In genomic region chr1:136777263-136777980, GRCm38 (mm10) we compare ENCODE assay signal across 12 mouse cellular contexts.
DNase-seq lines count a peak whose midpoint lies in the region; ATAC-seq and TF ChIP-seq lines count a peak whose summit lies in the region.
"Had no signal": no experiment of that assay in that cellular context is flagged by ENCODE, and none has a peak within 500 bp of the region (broad histone marks: within the 10 kb centered on the region; RNA-seq: fewer than 3 reads in every experiment).

No protein-coding gene starts in this region.

- no peak overlapping the region for H3K9ac ChIP-seq in lung, postnatal 0 days (replicated peaks; ENCODE audit: low read depth)
- H3K9ac ChIP-seq in midbrain, embryonic 11.5 days (ENCODE audit: low read length): no peak overlapping the region

- 66% methylated on average over 20 of the region's 20 CpGs for WGBS in lung, postnatal 0 days
- WGBS in midbrain, embryonic 11.5 days: 33% methylated on average over 20 of the region's 20 CpGs

- no peaks in the 10 kb centered on the region for H3K36me3 ChIP-seq in lung, postnatal 0 days (ENCODE audit: insufficient read depth, low read length)
- H3K36me3 ChIP-seq in midbrain, embryonic 11.5 days (ENCODE audit: control insufficient read depth, insufficient read depth, low read length): no peaks in the 10 kb centered on the region

- no peak overlapping the region for H3K4me3 ChIP-seq in lung, postnatal 0 days (ENCODE audit: low read depth, low read length)
- no peak overlapping the region for H3K4me3 ChIP-seq in midbrain, embryonic 11.5 days (ENCODE audit: low read depth, low read length)

- no peak for TF ChIP-seq CTCF in lung, postnatal 0 days (IDR thresholded peaks at IDR 0.05)

- ATAC-seq in lung, postnatal 0 days: no peak
- peak; percentile 49 for ATAC-seq in midbrain, embryonic 11.5 days (ENCODE audit: low FRiP score)

- no peaks in the 10 kb centered on the region for H3K9me3 ChIP-seq in lung, postnatal 0 days (ENCODE audit: low read length)
- peaks cover 4% of the 10 kb centered on the region; the same call in 1 of the 2 replicates for H3K9me3 ChIP-seq in midbrain, embryonic 11.5 days (ENCODE audit: control insufficient read depth, low read length)

- intact Hi-C loops in left cerebral cortex, postnatal 4 days (cut with DNase I): no loop called here

- H3K27me3 ChIP-seq in lung, postnatal 0 days (replicated peaks; ENCODE audit: insufficient read depth, low read length): no peaks in the 10 kb centered on the region
- H3K27me3 ChIP-seq in midbrain, embryonic 11.5 days (ENCODE audit: control insufficient read depth, insufficient read depth, low read length): no peaks in the 10 kb centered on the region

- H3K4me1 ChIP-seq in lung, postnatal 0 days (ENCODE audit: insufficient read depth, low read depth, low read length): peaks cover 5% of the 10 kb centered on the region; the same call in 1 of the 2 replicates
- peaks cover 22% of the 10 kb centered on the region for H3K4me1 ChIP-seq in midbrain, embryonic 11.5 days (ENCODE audit: control insufficient read depth, insufficient read depth, low read length)

- no peak overlapping the region for H3K4me2 ChIP-seq in lung, postnatal 0 days (replicated peaks; ENCODE audit: low read depth, low read length)
- peak overlapping the region; percentile 28; the same call in 1 of the 2 replicates for H3K4me2 ChIP-seq in midbrain, embryonic 11.5 days
- H3K4me2 ChIP-seq: heart, embryonic 11.5 days had no signal

- H3K27ac ChIP-seq in lung, postnatal 0 days (ENCODE audit: low read length): no peak overlapping the region
- no peak overlapping the region; the same call in 1 of the 2 replicates for H3K27ac ChIP-seq in midbrain, embryonic 11.5 days (ENCODE audit: low read depth, low read length)

- DNase-seq in lung, postnatal 0 days (ENCODE audit: low spot score): peak; percentile 7
- no peak for DNase-seq in lung, postnatal 36 days
- peak; percentile 20 for DNase-seq in kidney, adult 9 months
- peak; percentile 91 for DNase-seq in midbrain, embryonic 11.5 days (ENCODE audit: low spot score, missing footprints)
- DNase-seq in left cerebral cortex, postnatal 4 days: no peak
- DNase-seq in cerebellum, adult 18-20 months: no peak
- no peak for DNase-seq in cerebellum, adult 11-12 months
- DNase-seq in layer of hippocampus, postnatal 36 days: no peak
- DNase-seq: adrenal gland, postnatal 10 days; cerebellum, adult 9-11 months; lung, postnatal 4 days had no signal

- no peak for TF ChIP-seq EP300 in lung, postnatal 0 days (IDR thresholded peaks at IDR 0.05)

Comparison
In these comparisons a context has a peak if more than half of its experiments do, and no peak if none do; other contexts are left out.
1. DNase-seq: peak in lung, postnatal 0 days (single experiment), kidney, adult 9 months (single experiment) and midbrain, embryonic 11.5 days (single experiment); none in lung, postnatal 36 days (single experiment), left cerebral cortex, postnatal 4 days (single experiment), cerebellum, adult 18-20 months (0 of 2), cerebellum, adult 11-12 months (single experiment) and layer of hippocampus, postnatal 36 days (0 of 2).